Mouse (Mus musculus) heart, adult 2 months (tissue): ENCODE results near the gene Naa16.

Experiments
- CTCF ChIP-seq: fragments of 200-600 bp; IDR thresholded peaks from 2 replicates; pipeline ENCODE4 v1.8.1; 2022; ENCODE audit warnings: antibody characterized with exemption, mild to moderate bottlenecking, moderate library complexity
- POLR2A ChIP-seq: fragments of 200-500 bp; IDR thresholded peaks from 2 replicates; pipeline ENCODE4 v1.6.1; 2011; ENCODE audit warnings: mild to moderate bottlenecking, low read depth, low read length, control low read depth; ENCODE audit not compliant: insufficient read depth

GRCm38 (mm10) chr14:79311918-79312454 is 78.6 kb downstream of the Naa16 start:
- no peak for TF ChIP-seq POLR2A
- TF ChIP-seq CTCF: no peak
